Mouse (Mus musculus) CH12.LX (cell line): ENCODE results near the gene Cops7b. TPM values are rescaled to one million over a fixed set of nuclear protein-coding genes. Genes with fewer than 3 reads are reported as not detected.
A peak's percentile ranks its signal among the peaks of the same experiment; 100 is the strongest.

Experiments
- DNase-seq: peaks from one replicate; pipeline ENCODE4 v3.0.0-alpha.2; 2013; ENCODE audit errors: extremely low read depth
- H3K27ac ChIP-seq: 2 replicates; pipeline ENCODE4 v1.5.1; 2012; ENCODE audit warnings: low read depth, mild to moderate bottlenecking, control low read depth, moderate library complexity; ENCODE audit not compliant: insufficient read depth
- H3K27me3 ChIP-seq: replicated peaks from 2 replicates; pipeline ENCODE3; 2012; ENCODE audit warnings: inconsistent platforms
- H3K36me3 ChIP-seq, 2 experiments: replicated peaks in 1 of 2; 2 replicates each; pipeline versions ENCODE3 to v1.6.1; 2012; ENCODE audit warnings: inconsistent platforms in 1 of 2, low read length in 1 of 2, mild to moderate bottlenecking in 1 of 2, mixed read lengths in 1 of 2, moderate library complexity in 1 of 2; ENCODE audit not compliant: control insufficient read depth in 1 of 2, insufficient read depth in 1 of 2
- H3K4me1 ChIP-seq, 2 experiments: 2 replicates each; pipeline ENCODE4 v1.6.1; 2012; ENCODE audit warnings: inconsistent platforms in 1 of 2, moderate library complexity in 1 of 2; ENCODE audit not compliant: insufficient read depth in 2 of 2, control insufficient read depth in 1 of 2
- H3K4me2 ChIP-seq: 2 replicates; pipeline ENCODE4 v1.6.1; 2012; ENCODE audit warnings: low read depth, mild to moderate bottlenecking, control low read depth; ENCODE audit not compliant: poor library complexity, insufficient read depth, severe bottlenecking
- H3K4me3 ChIP-seq, 3 experiments: fragments of 150-350 bp in 1 of 3; sonication (generic) in 1 of 3; replicated peaks in 1 of 3; 2 replicates each; pipeline versions ENCODE3 to v1.5.1; 2011 to 2012; ENCODE audit warnings: low read depth in 2 of 3, low read length in 2 of 3, mild to moderate bottlenecking in 2 of 3, moderate library complexity in 2 of 3, control low read depth in 1 of 3, improper control_type of control experiment in 1 of 3, inconsistent platforms in 1 of 3, mixed read lengths in 1 of 3; ENCODE audit not compliant: poor library complexity in 1 of 3
- H3K79me2 ChIP-seq: replicated peaks from 2 replicates; pipeline ENCODE4 v1.6.1; 2012; ENCODE audit warnings: mild to moderate bottlenecking, moderate library complexity; ENCODE audit not compliant: control insufficient read depth, poor library complexity, insufficient read depth, severe bottlenecking; ENCODE audit errors: extremely low read depth
- H3K9ac ChIP-seq: 2 replicates; pipeline ENCODE4 v1.6.1; 2012; ENCODE audit warnings: low read depth, mild to moderate bottlenecking, control low read depth, moderate library complexity; ENCODE audit not compliant: insufficient read depth
- H3K9me3 ChIP-seq: replicated peaks from 2 replicates; pipeline ENCODE3; 2012; ENCODE audit warnings: low read length, inconsistent platforms, mixed read lengths
- GABPA ChIP-seq: IDR thresholded peaks from 2 replicates; pipeline ENCODE4 v1.6.1; 2012; ENCODE audit warnings: low read depth, low read length, improper control_type of control experiment, inconsistent platforms; ENCODE audit not compliant: insufficient replicate concordance
- JUN ChIP-seq: IDR thresholded peaks from 2 replicates; pipeline ENCODE4 v1.6.1; 2011; ENCODE audit warnings: low read depth, mild to moderate bottlenecking, low read length, improper control_type of control experiment, moderate library complexity; ENCODE audit not compliant: insufficient read depth
- MAFK ChIP-seq: IDR thresholded peaks from 2 replicates; pipeline ENCODE4 v1.6.1; 2011; ENCODE audit warnings: low read length, improper control_type of control experiment; ENCODE audit not compliant: insufficient replicate concordance
- MYC ChIP-seq: IDR thresholded peaks from 2 replicates; pipeline ENCODE4 v1.6.1; 2011; ENCODE audit warnings: low read depth, mild to moderate bottlenecking, improper control_type of control experiment, low read length
- UBTF ChIP-seq: IDR thresholded peaks from 2 replicates; pipeline ENCODE4 v1.6.1; 2012; ENCODE audit warnings: low read depth, mild to moderate bottlenecking, inconsistent platforms, low read length, improper control_type of control experiment, moderate library complexity
- ZC3H11A ChIP-seq: IDR thresholded peaks from 2 replicates; pipeline ENCODE4 v1.6.1; 2012; ENCODE audit warnings: low read depth, mild to moderate bottlenecking, inconsistent platforms, low read length, improper control_type of control experiment
- dilution Hi-C: fragments of 300-500 bp; cut with MboI; formaldehyde crosslinking; loops from 2 replicates; pipeline ENCODE4 v1.14.3; 2020; ENCODE audit warnings: low sequenced_read_pairs; ENCODE audit not compliant: extremely low pct_unique_long_range_greater_than_20kb, extremely low pct_ligation_motif_present
- in situ Hi-C: fragments of 300-500 bp; cut with MboI; formaldehyde crosslinking; loops from 3 replicates; pipeline ENCODE4 v1.14.3; 2019; ENCODE audit warnings: low sequenced_read_pairs, low pct_ligation_motif_present, low pct_unique_long_range_greater_than_20kb, mixed read lengths
- polyA plus RNA-seq: library from polyadenylated mRNA; unstranded; fragments of >175 nt; gene quantifications from 2 replicates; pipeline ENCODE4 v1.2.1, GENCODE M21; 2012; ENCODE audit warnings: low read depth; ENCODE audit not compliant: insufficient read length
- total RNA-seq, 2 experiments: library from RNA; depleted of rRNA; stranded (reverse); fragments of 300-350 nt in 1 of 2; fragments of >200 nt in 1 of 2; gene quantifications; 2 replicates each; pipeline ENCODE4 v1.2.3; 2012 to 2014

The Cops7b gene
- total and polyA plus RNA-seq, 3 experiments, result 21.2 to 31.3 (median 21.3) TPM

DNA sequence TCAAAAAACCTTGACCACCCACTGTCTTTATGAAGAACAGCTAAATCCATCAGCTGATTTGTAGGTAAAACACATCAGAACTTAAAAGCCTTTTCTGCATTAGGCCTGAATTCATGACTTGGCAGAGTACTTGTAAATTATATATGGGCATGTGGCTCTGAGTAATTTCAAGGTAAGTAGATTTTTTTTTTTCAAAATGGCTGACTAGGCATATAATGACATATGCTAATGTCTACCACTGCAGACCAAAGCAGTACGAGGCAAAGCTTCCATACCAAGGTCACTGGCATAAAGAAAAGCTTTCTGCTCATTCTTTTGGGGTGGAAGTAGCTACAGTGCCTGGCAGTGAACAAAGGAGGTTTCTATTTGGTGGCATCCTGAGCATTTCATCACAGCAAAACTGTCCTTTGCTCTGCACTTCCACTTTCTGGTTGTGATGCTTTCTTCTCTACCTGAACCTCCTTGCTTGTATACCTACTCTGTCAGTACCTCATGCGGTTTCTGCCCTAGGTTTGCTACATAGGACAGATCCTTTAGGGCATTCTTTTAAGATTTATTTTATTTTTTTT is 13.3 kb upstream of the Cops7b start:
- Histone ChIP-seq H3K27me3 (no peaks in the 10 kb centered on the region), H3K9me3 (no peaks in the 10 kb centered on the region), H3K27ac (no peak overlapping the region), H3K4me2 (no peak overlapping the region), H3K36me3 (peaks cover 0 to 19% of the 10 kb centered on the region in 2 experiments), H3K9ac (no peak overlapping the region), H3K4me1 (no peaks in the 10 kb centered on the region), H3K79me2 (no peaks in the 10 kb centered on the region), H3K4me3 (no peak overlapping the region)
- TF ChIP-seq ZC3H11A, result no peak
- 0 out of 2 replicates have a peak, but pooled peaks have one; percentile 52 for TF ChIP-seq MAFK
- in situ Hi-C loops (no loop called here), dilution Hi-C loops (no loop called here)
- no peak for DNase-seq

DNA sequence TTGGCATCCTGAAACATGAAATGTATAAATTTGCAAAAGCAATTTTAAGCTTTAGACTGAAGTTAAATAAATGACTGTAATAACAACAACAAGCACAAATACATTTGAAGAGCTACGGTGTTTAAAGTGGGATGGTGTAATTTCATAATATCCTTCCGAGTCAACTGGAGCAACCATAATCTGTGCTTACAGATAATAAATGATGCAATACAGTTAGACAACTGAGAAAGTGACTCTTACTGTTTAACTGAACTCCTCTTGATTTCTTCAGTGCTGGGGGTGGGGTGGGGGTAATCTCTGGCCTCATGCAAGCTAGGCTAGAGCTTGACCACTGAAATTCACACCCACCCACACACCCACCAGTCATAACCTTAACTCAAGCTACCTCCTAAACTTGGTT is 11.3 kb upstream of the Cops7b start:
- H3K9ac ChIP-seq, result no peak overlapping the region
- peaks cover 0 to 19% of the 10 kb centered on the region in 2 experiments for H3K36me3 ChIP-seq
- DNase-seq, result no peak
- no peak for TF ChIP-seq UBTF
- no peak for TF ChIP-seq GABPA
- no peaks in the 10 kb centered on the region for H3K79me2 ChIP-seq
- dilution Hi-C loops, result no loop called here
- no peaks in the 10 kb centered on the region for H3K27me3 ChIP-seq
- H3K4me2 ChIP-seq, result no peak overlapping the region
- no peaks in the 10 kb centered on the region for H3K4me1 ChIP-seq
- no peaks in the 10 kb centered on the region for H3K9me3 ChIP-seq
- in situ Hi-C loops, result no loop called here
- no peak overlapping the region for H3K4me3 ChIP-seq
- no peak overlapping the region for H3K27ac ChIP-seq

DNA sequence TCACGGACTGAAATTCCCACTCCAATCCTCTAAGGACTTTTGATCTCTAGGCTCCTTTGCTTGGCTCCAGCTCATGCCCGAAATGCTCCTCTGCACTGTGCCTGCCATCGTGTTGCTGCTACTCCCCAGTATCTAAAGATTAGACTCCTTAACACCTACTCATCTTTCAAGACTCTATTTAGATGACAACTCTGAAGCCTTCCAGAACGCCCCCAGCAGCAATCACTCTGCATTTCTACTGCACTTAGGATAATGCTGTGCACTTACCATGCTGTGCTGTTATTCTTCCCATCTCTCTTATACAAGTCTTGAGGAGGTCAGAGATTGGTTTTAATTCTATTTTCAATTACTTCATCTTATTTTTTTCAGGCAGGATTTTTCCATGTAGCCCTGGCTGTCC is 10.8 kb upstream of the Cops7b start:
- dilution Hi-C loops (no loop called here), in situ Hi-C loops (no loop called here)
- Histone ChIP-seq H3K4me2 (no peak overlapping the region), H3K27ac (no peak overlapping the region), H3K4me3 (no peak overlapping the region), H3K9ac (no peak overlapping the region), H3K4me1 (no peaks in the 10 kb centered on the region), H3K9me3 (no peaks in the 10 kb centered on the region), H3K27me3 (no peaks in the 10 kb centered on the region), H3K79me2 (no peaks in the 10 kb centered on the region), H3K36me3 (peaks cover 0 to 15% of the 10 kb centered on the region in 2 experiments)
- DNase-seq, result no peak
- TF ChIP-seq MYC, result no peak
- no peak for TF ChIP-seq JUN
